Mouse (Mus musculus) liver, embryonic 11.5 days (tissue): ENCODE results near the gene Zfp747. TPM values are rescaled to one million over a fixed set of nuclear protein-coding genes. Genes with fewer than 3 reads are reported as not detected.
"Not testable (repeated sequence)": the region's sequence is repeated elsewhere in the genome, so short reads cannot be mapped to it uniquely, and the experiment has no call there.

Experiments
- ATAC-seq: fragments of 200-750 bp; cut with Nextera tagmentation; replicated peaks from 2 replicates; pipeline ENCODE4 v1.8.0; 2017; ENCODE audit warnings: moderate number of reproducible peaks, mild to moderate bottlenecking, moderate TSS enrichment, moderate library complexity; ENCODE audit not compliant: low FRiP score
- DNase-seq: peaks from one replicate; pipeline ENCODE4 v3.0.0-alpha.2; 2017; ENCODE audit warnings: low spot score
- H3K27ac ChIP-seq: fragments of 300-500 bp; sonication (generic); 2 replicates; pipeline ENCODE4 v1.5.1; 2014; ENCODE audit warnings: mild to moderate bottlenecking, low read depth, low read length, control low read depth
- H3K27me3 ChIP-seq: fragments of 300-500 bp; sonication (generic); replicated peaks from 2 replicates; pipeline ENCODE4 v1.6.1; 2014; ENCODE audit warnings: low read length, mixed read lengths; ENCODE audit not compliant: control insufficient read depth, insufficient read depth
- H3K36me3 ChIP-seq: fragments of 300-500 bp; sonication (generic); 2 replicates; pipeline ENCODE4 v1.6.1; 2014; ENCODE audit warnings: mild to moderate bottlenecking, low read length, moderate library complexity, mixed read lengths; ENCODE audit not compliant: control insufficient read depth, insufficient read depth
- H3K4me1 ChIP-seq: fragments of 300-500 bp; sonication (generic); replicated peaks from 2 replicates; pipeline ENCODE4 v1.6.1; 2014; ENCODE audit warnings: low read length, mixed read lengths; ENCODE audit not compliant: control insufficient read depth, insufficient read depth
- H3K4me2 ChIP-seq: fragments of 300-500 bp; sonication (generic); 2 replicates; pipeline ENCODE4 v1.6.1; 2014; ENCODE audit warnings: mild to moderate bottlenecking, control low read depth, moderate library complexity
- H3K4me3 ChIP-seq: fragments of 300-500 bp; sonication (generic); 2 replicates; pipeline ENCODE4 v1.5.1; 2014; ENCODE audit warnings: low read depth, low read length, control low read depth
- H3K9ac ChIP-seq: fragments of 300-500 bp; sonication (generic); 2 replicates; pipeline ENCODE4 v1.6.1; 2014; ENCODE audit warnings: low read depth, low read length, control low read depth
- H3K9me3 ChIP-seq: fragments of 300-500 bp; sonication (generic); 2 replicates; pipeline ENCODE4 v1.6.1; 2016; ENCODE audit warnings: low read length, inconsistent platforms, mixed read lengths; ENCODE audit not compliant: control insufficient read depth
- WGBS: fragments of 180-500 bp; shearing (Covaris S2); extraction: QIAGEN DNeasy Blood & Tissue Kit; methylation state at CpG from one replicate; pipeline ENCODE4 v1.1.7; 2014; 5-methylcytosine and 5-hydroxymethylcytosine counted together
- polyA plus RNA-seq: library from polyadenylated mRNA; unstranded; fragments of >200 nt; fragmentation: Nextera tagmentation; extraction: Ambion mirVana; gene quantifications from 2 replicates; pipeline ENCODE4 v1.2.1, GENCODE M21; 2014

Gene Zfp747
- polyA plus RNA-seq, 1 experiment from 2014 or later: 5.8 TPM

GRCm38 (mm10) chr7:127386641-127387392, 11.0 kb upstream of the Zfp747 start, which contains the start of gene 9130019O22Rik:
Gene 9130019O22Rik, minus strand, starts transcription at chr7:127387166.
- H3K27ac ChIP-seq: no peak within 1 kb of the TSS; the same call in 1 of the 2 replicates
- no peaks in the 10 kb centered on the region; the same call in 1 of the 2 replicates for H3K9me3 ChIP-seq
- H3K4me3 ChIP-seq: peak within 1 kb of the TSS; percentile 66
- H3K9ac ChIP-seq: peak within 1 kb of the TSS; percentile 74
- H3K27me3 ChIP-seq: no peaks in the 10 kb centered on the region
- DNase-seq (peak; percentile 76), ATAC-seq (peak; percentile 90)
- H3K4me1 ChIP-seq: no peaks in the 10 kb centered on the region
- WGBS: 10% methylated on average over 38 of the region's 38 CpGs
- H3K36me3 ChIP-seq: peaks cover 16% of the 10 kb centered on the region; the same call in 1 of the 2 replicates
- peak within 1 kb of the TSS; percentile 85 for H3K4me2 ChIP-seq

GRCm38 (mm10) chr7:127385560-127385959, 9.7 kb upstream of the Zfp747 start:
- H3K9ac ChIP-seq, H3K4me1 ChIP-seq, H3K27ac ChIP-seq, ATAC-seq, H3K4me2 ChIP-seq, H3K27me3 ChIP-seq, H3K4me3 ChIP-seq, H3K9me3 ChIP-seq, DNase-seq: not testable (repeated sequence)
- peaks cover 13% of the 10 kb centered on the region; the same call in 1 of the 2 replicates for H3K36me3 ChIP-seq
- 88% methylated on average over 4 of the region's 4 CpGs for WGBS

- WGBS: 47% methylated on average over 6 of the region's 6 CpGs
- Histone ChIP-seq H3K9ac (no peak overlapping the region), H3K36me3 (peaks cover 5% of the 10 kb centered on the region; the same call in 1 of the 2 replicates), H3K4me3 (no peak overlapping the region), H3K9me3 (no peaks in the 10 kb centered on the region), H3K4me1 (no peaks in the 10 kb centered on the region; the same call in 1 of the 2 replicates), H3K27me3 (no peaks in the 10 kb centered on the region), H3K4me2 (no peak overlapping the region), H3K27ac (no peak overlapping the region)
- DNase-seq (no peak), ATAC-seq (no peak)
Observed at GRCm38 (mm10) chr7:127378310-127378921, 2.6 kb upstream of the Zfp747 start.

- H3K4me2 ChIP-seq, H3K9me3 ChIP-seq, ATAC-seq, H3K4me1 ChIP-seq, H3K9ac ChIP-seq, H3K36me3 ChIP-seq, DNase-seq, H3K27ac ChIP-seq, H3K4me3 ChIP-seq, H3K27me3 ChIP-seq: not testable (repeated sequence)
- WGBS: 82% methylated on average over 3 of the region's 3 CpGs
Observed at GRCm38 (mm10) chr7:127371870-127372269, 4.0 kb downstream of the Zfp747 start.

GRCm38 (mm10) chr7:127371213-127371612, 4.6 kb downstream of the Zfp747 start:
- WGBS: 52% methylated on average over 2 of the region's 2 CpGs
- Histone ChIP-seq H3K9me3 (no peaks in the 10 kb centered on the region), H3K36me3 (peaks cover 6% of the 10 kb centered on the region; the same call in 1 of the 2 replicates), H3K27ac (no peak overlapping the region), H3K4me1 (no peaks in the 10 kb centered on the region), H3K9ac (no peak overlapping the region), H3K27me3 (no peaks in the 10 kb centered on the region), H3K4me3 (no peak overlapping the region), H3K4me2 (no peak overlapping the region)
- DNase-seq: no peak
- no peak for ATAC-seq

GRCm38 (mm10) chr7:127366249-127366648, 9.6 kb downstream of the Zfp747 start:
- Histone ChIP-seq H3K27ac (no peak overlapping the region), H3K4me1 (no peaks in the 10 kb centered on the region), H3K9me3 (no peaks in the 10 kb centered on the region), H3K36me3 (no peaks in the 10 kb centered on the region), H3K9ac (no peak overlapping the region), H3K27me3 (no peaks in the 10 kb centered on the region), H3K4me2 (no peak overlapping the region), H3K4me3 (no peak overlapping the region)
- 91% methylated on average over 3 of the region's 3 CpGs for WGBS
- DNase-seq (no peak), ATAC-seq (no peak)

- Histone ChIP-seq H3K4me1 (no peaks in the 10 kb centered on the region), H3K27me3 (no peaks in the 10 kb centered on the region), H3K4me3 (no peak overlapping the region), H3K27ac (no peak overlapping the region), H3K9me3 (no peaks in the 10 kb centered on the region), H3K36me3 (no peaks in the 10 kb centered on the region), H3K4me2 (peak overlapping the region; percentile 73; the same call in 1 of the 2 replicates), H3K9ac (no peak overlapping the region)
- DNase-seq: no peak
- no peak for ATAC-seq
- WGBS: 62% methylated on average over 4 of the region's 4 CpGs
Observed at GRCm38 (mm10) chr7:127364166-127364565, 11.7 kb downstream of the Zfp747 start.

- peak overlapping the region; percentile 51 for H3K9ac ChIP-seq
- ATAC-seq: no peak
- H3K27ac ChIP-seq: no peak overlapping the region
- no peaks in the 10 kb centered on the region for H3K4me1 ChIP-seq
- no peaks in the 10 kb centered on the region for H3K27me3 ChIP-seq
- DNase-seq: peak; percentile 63
- H3K36me3 ChIP-seq: no peaks in the 10 kb centered on the region
- no peaks in the 10 kb centered on the region for H3K9me3 ChIP-seq
- WGBS: 6% methylated on average over 24 of the region's 24 CpGs
- H3K4me3 ChIP-seq: peak overlapping the region; percentile 42
- H3K4me2 ChIP-seq: peak overlapping the region; percentile 73
Observed at GRCm38 (mm10) chr7:127363475-127363921, 12.4 kb downstream of the Zfp747 start.
